Mouse (Mus musculus) thymus, adult 2 months (tissue): Measurements from ENCODE around the gene Them4. TPM values are rescaled to one million over a fixed set of nuclear protein-coding genes. Genes with fewer than 3 reads are reported as not detected.

Source experiments
- DNase-seq: peaks from one replicate; pipeline ENCODE4 v3.0.0; 2021
- H3K27ac ChIP-seq: fragments of 200-500 bp; 2 replicates; pipeline ENCODE4 v1.5.1; 2012; ENCODE audit warnings: low read length, control low read depth; ENCODE audit not compliant: control insufficient read depth, insufficient read depth
- H3K27me3 ChIP-seq: fragments of 200-500 bp; 2 replicates; pipeline ENCODE4 v1.6.1; 2012; ENCODE audit warnings: mild to moderate bottlenecking, low read length, moderate library complexity, mixed read lengths; ENCODE audit not compliant: control insufficient read depth, insufficient read depth
- H3K36me3 ChIP-seq: fragments of 200-500 bp; 2 replicates; pipeline ENCODE4 v1.6.1; 2012; ENCODE audit warnings: mild to moderate bottlenecking, low read length, moderate library complexity; ENCODE audit not compliant: control insufficient read depth, insufficient read depth
- H3K4me1 ChIP-seq: fragments of 200-500 bp; replicated peaks from 2 replicates; pipeline ENCODE4 v1.6.1; 2012; ENCODE audit warnings: low read length; ENCODE audit not compliant: control insufficient read depth, insufficient read depth
- H3K4me3 ChIP-seq: fragments of 200-500 bp; 2 replicates; pipeline ENCODE4 v1.5.1; 2012; ENCODE audit warnings: mild to moderate bottlenecking, low read length, control low read depth, moderate library complexity; ENCODE audit not compliant: control insufficient read depth, insufficient read depth
- CTCF ChIP-seq: fragments of 200-500 bp; IDR thresholded peaks from 2 replicates; pipeline ENCODE4 v1.5.1; 2012; ENCODE audit warnings: mild to moderate bottlenecking, control low read depth, low read length, moderate library complexity, borderline replicate concordance; ENCODE audit not compliant: control insufficient read depth, poor library complexity, insufficient read depth; ENCODE audit errors: extremely low read depth
- POLR2A ChIP-seq: fragments of 200-500 bp; IDR thresholded peaks from 2 replicates; pipeline ENCODE4 v1.6.1; 2012; ENCODE audit warnings: mild to moderate bottlenecking, low read length, control low read depth, moderate library complexity; ENCODE audit not compliant: control insufficient read depth, poor library complexity, insufficient read depth; ENCODE audit errors: extremely low read depth
- WGBS: fragments of 180-500 bp; shearing (Covaris S2); methylation state at CpG from one replicate; pipeline ENCODE4 v1.1.7; 2018; 5-methylcytosine and 5-hydroxymethylcytosine counted together
- polyA plus RNA-seq: library from polyadenylated mRNA; depleted of rRNA; stranded (reverse); fragments of >200 nt; gene quantifications from 2 replicates; pipeline ENCODE4 v1.2.3, GENCODE M21; 2012; rRNA removed

Gene Them4
- polyA plus RNA-seq, 1 experiment: 2.3 TPM

GRCm38 (mm10) chr3:94377028-94377923, 67.4 kb downstream of the Them4 start:
- peak overlapping the region; percentile 97 for H3K27ac ChIP-seq
- 13% methylated on average over 13 of the region's 13 CpGs for WGBS
- DNase-seq: peak; percentile 97
- peak overlapping the region; percentile 78 for H3K4me3 ChIP-seq
- no peaks in the 10 kb centered on the region for H3K36me3 ChIP-seq
- TF ChIP-seq CTCF: 0 out of 2 replicates have a peak, but pooled peaks have one; percentile 26
- TF ChIP-seq POLR2A: peak; percentile 94
- H3K4me1 ChIP-seq: peaks cover 54% of the 10 kb centered on the region
- H3K27me3 ChIP-seq: no peaks in the 10 kb centered on the region

- H3K4me3 ChIP-seq: peak overlapping the region; percentile 78
- no peak for DNase-seq
- H3K36me3 ChIP-seq: peaks cover 3% of the 10 kb centered on the region; the same call in 1 of the 2 replicates
- H3K27me3 ChIP-seq: no peaks in the 10 kb centered on the region
- peak overlapping the region; percentile 42 for H3K27ac ChIP-seq
- peaks cover 48% of the 10 kb centered on the region for H3K4me1 ChIP-seq
- 37% methylated on average over 9 of the region's 9 CpGs for WGBS
- TF ChIP-seq POLR2A (no peak), CTCF (no peak)
Observed at GRCm38 (mm10) chr3:94379831-94380510, 70.1 kb downstream of the Them4 start.

Other genes starting within 250 kb of the Them4 start
- gene Gm10697, start 237.4 kb upstream of the Them4 start, polyA plus RNA-seq: not detected in 2 replicates
- 0.04 TPM in 1 of 2 replicates, not detected in the other for gene Gm10696, start 131.9 kb upstream of the Them4 start, polyA plus RNA-seq
- not detected in 2 replicates for gene Gm5286, start 113.4 kb upstream of the Them4 start, polyA plus RNA-seq
- gene Gm4778, start 46.1 kb upstream of the Them4 start, polyA plus RNA-seq: not detected in 2 replicates
- 0.27 and 0.35 TPM in 2 replicates for gene Them5, start 32.0 kb downstream of the Them4 start, polyA plus RNA-seq
- gene C2cd4d, start 52.3 kb downstream of the Them4 start, polyA plus RNA-seq: 0.39 and 0.55 TPM in 2 replicates
- 296 and 308 TPM in 2 replicates for gene Rorc, start 62.7 kb downstream of the Them4 start, polyA plus RNA-seq
- 6.0 and 6.1 TPM in 2 replicates for gene Lingo4, start 88.4 kb downstream of the Them4 start, polyA plus RNA-seq
- 2.6 and 4.1 TPM in 2 replicates for gene Tdrkh, start 103.2 kb downstream of the Them4 start, polyA plus RNA-seq
- gene Mrpl9, start 133.2 kb downstream of the Them4 start, polyA plus RNA-seq: 46.4 and 47.5 TPM in 2 replicates
- gene Oaz3, start 133.8 kb downstream of the Them4 start, polyA plus RNA-seq: 0.43 and 0.71 TPM in 2 replicates
- 3.0 and 3.3 TPM in 2 replicates for gene Celf3, start 168.2 kb downstream of the Them4 start, polyA plus RNA-seq
- 0.50 TPM in 1 of 2 replicates, not detected in the other for gene Riiad1, start 170.3 kb downstream of the Them4 start, polyA plus RNA-seq